Mouse (Mus musculus) ES-Bruce4 (cell line): ENCODE measurements around the gene Kcnip4.

Source experiments
- CTCF ChIP-seq: IDR thresholded peaks from one replicate; pipeline ENCODE4 v1.8.1; 2011; ENCODE audit warnings: low read depth, low read length
- POLR2A ChIP-seq: IDR thresholded peaks from one replicate; pipeline ENCODE4 v1.8.1; 2011; ENCODE audit warnings: low read length; ENCODE audit not compliant: insufficient read depth

GRCm38 (mm10) chr5:48518035-48518434 is 1006.7 kb downstream of the Kcnip4 start:
- TF ChIP-seq CTCF (no peak), POLR2A (no peak)
